Mouse (Mus musculus): Measurements from ENCODE around the gene Slc39a12. TPM values are rescaled to one million over a fixed set of nuclear protein-coding genes. Genes with fewer than 3 reads are reported as not detected.

Slc39a12 gene
- polyA plus RNA-seq, 1 experiment from 2014 or later: not detected

DNA sequence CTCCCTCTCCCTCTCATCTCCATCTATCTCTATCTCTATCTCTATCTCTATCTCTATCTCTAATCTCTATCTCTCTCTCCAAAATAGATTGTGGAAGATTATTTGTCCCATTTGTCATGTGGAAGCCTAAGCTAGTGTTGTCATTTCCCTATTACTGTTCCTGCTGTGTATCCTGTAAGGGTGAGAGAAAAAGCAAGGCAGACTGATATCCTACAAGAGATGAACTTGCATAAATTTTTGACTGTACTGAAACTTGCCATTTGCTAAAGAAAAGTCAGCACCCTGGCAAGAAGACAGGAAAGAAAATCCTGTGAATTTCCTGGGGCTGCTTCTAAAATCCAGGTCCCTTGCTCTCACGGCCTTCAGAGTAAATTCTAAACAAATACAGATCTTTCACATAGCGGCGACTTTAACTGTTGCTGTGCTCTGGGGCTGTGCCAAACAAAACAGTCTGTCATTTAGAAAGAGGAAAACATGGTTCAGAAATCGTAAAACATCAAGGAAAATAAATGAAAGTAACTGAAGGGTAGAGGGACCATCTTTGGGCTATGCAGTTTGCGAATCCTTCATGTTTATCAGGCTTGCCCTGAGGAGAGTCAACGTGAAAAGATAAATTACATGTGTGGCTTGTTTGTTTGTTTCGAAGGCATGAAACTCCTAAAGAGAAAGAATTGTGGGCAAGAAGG, 67.0 kb downstream of the Slc39a12 start:
- H3K9ac ChIP-seq (ENCODE audit: low read length): no peak overlapping the region
- H3K27me3 ChIP-seq (replicated peaks; ENCODE audit: control insufficient read depth, insufficient read depth, low read length): no peaks in the 10 kb centered on the region
- H3K4me3 ChIP-seq (ENCODE audit: low read depth, low read length): no peak overlapping the region
- no peak overlapping the region for H3K27ac ChIP-seq (ENCODE audit: low read depth)
- H3K36me3 ChIP-seq (ENCODE audit: control insufficient read depth, insufficient read depth, low read length): no peaks in the 10 kb centered on the region
- no peak for DNase-seq (ENCODE audit: low spot score)
- ATAC-seq (replicated peaks; ENCODE audit: low FRiP score, low TSS enrichment, low read depth): no peak
- no peaks in the 10 kb centered on the region for H3K4me1 ChIP-seq (replicated peaks; ENCODE audit: control insufficient read depth, insufficient read depth, low read length)
- H3K9me3 ChIP-seq (ENCODE audit: control insufficient read depth, low read length): no peaks in the 10 kb centered on the region
- 38% methylated on average over 7 of the region's 7 CpGs for WGBS
- no peak overlapping the region for H3K4me2 ChIP-seq (ENCODE audit: low read length)

DNA sequence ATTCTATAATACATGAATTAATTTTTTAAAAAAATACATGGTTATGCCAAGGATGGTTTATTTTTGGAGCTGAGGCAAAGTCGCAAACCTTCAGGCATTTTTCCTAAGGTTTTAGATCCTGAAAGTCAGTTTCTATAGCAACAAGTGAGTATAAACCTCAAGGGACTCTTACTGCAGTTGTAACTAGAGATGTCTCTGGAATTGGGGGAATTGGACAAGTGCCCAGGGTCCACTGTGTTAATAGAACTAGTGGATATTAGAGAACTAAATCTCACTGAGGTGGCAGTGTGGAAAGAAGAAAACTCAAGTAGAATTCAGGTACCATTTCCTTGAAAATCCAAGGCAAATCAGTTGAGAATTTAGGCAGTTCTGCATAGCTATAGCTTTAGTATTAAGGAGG, 76.3 kb downstream of the Slc39a12 start:
- Histone ChIP-seq H3K27ac (ENCODE audit: low read depth) (no peak overlapping the region), H3K9ac (ENCODE audit: low read length) (no peak overlapping the region), H3K9me3 (ENCODE audit: control insufficient read depth, low read length) (no peaks in the 10 kb centered on the region), H3K4me2 (ENCODE audit: low read length) (no peak overlapping the region), H3K27me3 (replicated peaks; ENCODE audit: control insufficient read depth, insufficient read depth, low read length) (no peaks in the 10 kb centered on the region), H3K36me3 (ENCODE audit: control insufficient read depth, insufficient read depth, low read length) (no peaks in the 10 kb centered on the region), H3K4me3 (ENCODE audit: low read depth, low read length) (no peak overlapping the region), H3K4me1 (replicated peaks; ENCODE audit: control insufficient read depth, insufficient read depth, low read length) (no peaks in the 10 kb centered on the region)
- DNase-seq (ENCODE audit: low spot score) (no peak), ATAC-seq (replicated peaks; ENCODE audit: low FRiP score, low TSS enrichment, low read depth) (no peak)
- WGBS: 36% methylated on average over 1 of the region's 1 CpGs

DNA sequence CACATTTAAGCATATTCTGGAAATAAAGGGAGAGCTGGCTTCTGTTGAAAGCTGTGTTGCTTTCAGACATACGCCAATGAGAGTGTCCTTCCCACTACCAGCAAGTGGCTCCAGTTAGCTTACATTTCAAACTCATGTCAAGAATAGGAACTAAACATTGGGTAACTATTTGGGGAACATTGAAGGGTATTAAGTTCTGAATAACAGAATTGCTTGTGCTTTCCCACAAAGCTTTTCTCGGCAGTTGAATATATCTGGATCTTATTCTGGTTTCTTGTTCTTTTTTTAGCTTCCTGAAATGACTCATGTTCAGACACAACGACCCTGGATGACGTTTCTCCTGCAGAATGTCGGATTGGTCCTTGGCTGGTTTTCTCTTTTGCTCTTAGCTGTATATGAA, 106.0 kb downstream of the Slc39a12 start:
- no peaks in the 10 kb centered on the region for H3K36me3 ChIP-seq (ENCODE audit: control insufficient read depth, insufficient read depth, low read length)
- H3K9ac ChIP-seq (ENCODE audit: low read length): no peak overlapping the region
- H3K4me2 ChIP-seq (ENCODE audit: low read length): no peak overlapping the region
- ATAC-seq (replicated peaks; ENCODE audit: low FRiP score, low TSS enrichment, low read depth) (no peak), DNase-seq (ENCODE audit: low spot score) (no peak)
- no peaks in the 10 kb centered on the region for H3K4me1 ChIP-seq (replicated peaks; ENCODE audit: control insufficient read depth, insufficient read depth, low read length)
- H3K27ac ChIP-seq (ENCODE audit: low read depth): no peak overlapping the region
- 64% methylated on average over 5 of the region's 5 CpGs for WGBS
- no peaks in the 10 kb centered on the region for H3K9me3 ChIP-seq (ENCODE audit: control insufficient read depth, low read length)
- H3K27me3 ChIP-seq (replicated peaks; ENCODE audit: control insufficient read depth, insufficient read depth, low read length): no peaks in the 10 kb centered on the region
- H3K4me3 ChIP-seq (ENCODE audit: low read depth, low read length): no peak overlapping the region

DNA sequence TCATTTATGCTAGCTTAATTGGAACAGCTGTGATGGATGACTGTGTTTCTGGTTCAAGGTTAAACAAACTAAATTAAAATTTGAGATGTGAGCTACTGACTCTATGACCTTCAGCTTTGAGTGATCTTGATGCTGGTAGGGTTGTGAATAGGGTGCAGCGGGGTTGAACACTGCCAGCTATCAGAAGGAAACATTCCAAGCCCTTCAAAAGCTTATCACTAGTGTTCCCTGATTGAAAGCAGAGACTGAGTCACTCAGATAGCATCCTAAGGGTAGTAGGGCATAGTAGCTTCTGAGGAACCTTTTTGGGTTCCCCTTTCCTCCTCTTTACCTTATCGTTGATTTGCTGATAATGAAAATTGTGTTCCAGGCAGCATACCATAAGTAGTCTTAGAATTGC, 108.0 kb downstream of the Slc39a12 start:
- H3K9ac ChIP-seq (ENCODE audit: low read length): no peak overlapping the region
- H3K4me1 ChIP-seq (replicated peaks; ENCODE audit: control insufficient read depth, insufficient read depth, low read length): no peaks in the 10 kb centered on the region
- H3K9me3 ChIP-seq (ENCODE audit: control insufficient read depth, low read length): no peaks in the 10 kb centered on the region
- H3K4me2 ChIP-seq (ENCODE audit: low read length): no peak overlapping the region
- no peaks in the 10 kb centered on the region for H3K27me3 ChIP-seq (replicated peaks; ENCODE audit: control insufficient read depth, insufficient read depth, low read length)
- no peak overlapping the region for H3K4me3 ChIP-seq (ENCODE audit: low read depth, low read length)
- no peak overlapping the region for H3K27ac ChIP-seq (ENCODE audit: low read depth)
- 53% methylated on average over 2 of the region's 2 CpGs for WGBS
- ATAC-seq (replicated peaks; ENCODE audit: low FRiP score, low TSS enrichment, low read depth): no peak
- no peak for DNase-seq (ENCODE audit: low spot score)
- no peaks in the 10 kb centered on the region for H3K36me3 ChIP-seq (ENCODE audit: control insufficient read depth, insufficient read depth, low read length)

DNA sequence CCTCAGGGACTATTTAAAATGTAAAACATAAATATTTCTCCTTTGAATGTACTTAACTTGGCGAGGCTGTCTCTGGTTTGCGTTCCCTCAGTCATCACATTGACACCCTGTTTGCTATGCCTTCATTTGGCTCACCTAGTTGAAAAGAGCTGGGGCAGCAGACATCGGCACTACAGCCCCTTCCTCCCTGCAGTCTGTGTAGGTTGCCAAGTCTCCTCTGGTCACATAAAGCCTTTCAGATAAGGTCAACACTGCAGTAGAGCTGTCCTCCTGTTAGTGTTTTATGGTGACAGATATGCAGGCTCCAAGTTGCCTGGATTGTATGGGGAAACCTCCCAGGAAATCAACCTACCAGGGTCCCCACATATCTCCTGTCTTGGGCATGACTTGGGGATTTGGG, 114.4 kb downstream of the Slc39a12 start:
- 10% methylated on average over 3 of the region's 3 CpGs for WGBS
- Histone ChIP-seq H3K9me3 (ENCODE audit: control insufficient read depth, low read length) (no peaks in the 10 kb centered on the region), H3K27me3 (replicated peaks; ENCODE audit: control insufficient read depth, insufficient read depth, low read length) (no peaks in the 10 kb centered on the region), H3K4me2 (ENCODE audit: low read length) (no peak overlapping the region), H3K36me3 (ENCODE audit: control insufficient read depth, insufficient read depth, low read length) (no peaks in the 10 kb centered on the region), H3K4me1 (replicated peaks; ENCODE audit: control insufficient read depth, insufficient read depth, low read length) (no peaks in the 10 kb centered on the region; the same call in 1 of the 2 replicates), H3K27ac (ENCODE audit: low read depth) (no peak overlapping the region), H3K9ac (ENCODE audit: low read length) (no peak overlapping the region), H3K4me3 (ENCODE audit: low read depth, low read length) (no peak overlapping the region)
- ATAC-seq (replicated peaks; ENCODE audit: low FRiP score, low TSS enrichment, low read depth) (no peak), DNase-seq (ENCODE audit: low spot score) (no peak)

DNA sequence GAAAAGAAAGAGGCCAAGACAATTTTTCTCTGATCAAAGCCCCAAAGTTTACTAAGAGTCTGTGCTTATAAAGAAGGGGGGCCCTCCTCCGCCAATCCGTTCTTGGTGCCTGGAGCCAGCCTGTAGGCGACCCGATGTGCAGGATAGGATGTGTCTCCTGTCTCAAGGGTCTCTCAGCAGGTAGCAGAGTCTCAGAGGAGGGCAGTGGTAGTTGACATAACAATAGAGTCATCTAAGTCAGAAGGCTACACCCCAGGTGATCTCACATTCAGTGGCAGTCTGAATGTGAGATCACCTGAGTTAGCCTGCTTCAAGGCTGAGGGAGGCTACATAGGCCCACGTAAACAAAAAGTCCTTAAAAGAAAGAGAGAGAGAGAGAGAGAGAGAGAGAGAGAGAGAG, 130.1 kb downstream of the Slc39a12 start:
- Histone ChIP-seq H3K9ac (ENCODE audit: low read length) (no peak overlapping the region), H3K27me3 (replicated peaks; ENCODE audit: control insufficient read depth, insufficient read depth, low read length) (no peaks in the 10 kb centered on the region), H3K4me1 (replicated peaks; ENCODE audit: control insufficient read depth, insufficient read depth, low read length) (no peaks in the 10 kb centered on the region), H3K36me3 (ENCODE audit: control insufficient read depth, insufficient read depth, low read length) (no peaks in the 10 kb centered on the region), H3K4me3 (ENCODE audit: low read depth, low read length) (no peak overlapping the region), H3K27ac (ENCODE audit: low read depth) (no peak overlapping the region), H3K4me2 (ENCODE audit: low read length) (no peak overlapping the region), H3K9me3 (ENCODE audit: control insufficient read depth, low read length) (0 out of 2 replicates have a peak, but pooled peaks cover 5% of the 10 kb centered on the region)
- DNase-seq (ENCODE audit: low spot score) (no peak), ATAC-seq (replicated peaks; ENCODE audit: low FRiP score, low TSS enrichment, low read depth) (no peak)
- 68% methylated on average over 5 of the region's 5 CpGs for WGBS

DNA sequence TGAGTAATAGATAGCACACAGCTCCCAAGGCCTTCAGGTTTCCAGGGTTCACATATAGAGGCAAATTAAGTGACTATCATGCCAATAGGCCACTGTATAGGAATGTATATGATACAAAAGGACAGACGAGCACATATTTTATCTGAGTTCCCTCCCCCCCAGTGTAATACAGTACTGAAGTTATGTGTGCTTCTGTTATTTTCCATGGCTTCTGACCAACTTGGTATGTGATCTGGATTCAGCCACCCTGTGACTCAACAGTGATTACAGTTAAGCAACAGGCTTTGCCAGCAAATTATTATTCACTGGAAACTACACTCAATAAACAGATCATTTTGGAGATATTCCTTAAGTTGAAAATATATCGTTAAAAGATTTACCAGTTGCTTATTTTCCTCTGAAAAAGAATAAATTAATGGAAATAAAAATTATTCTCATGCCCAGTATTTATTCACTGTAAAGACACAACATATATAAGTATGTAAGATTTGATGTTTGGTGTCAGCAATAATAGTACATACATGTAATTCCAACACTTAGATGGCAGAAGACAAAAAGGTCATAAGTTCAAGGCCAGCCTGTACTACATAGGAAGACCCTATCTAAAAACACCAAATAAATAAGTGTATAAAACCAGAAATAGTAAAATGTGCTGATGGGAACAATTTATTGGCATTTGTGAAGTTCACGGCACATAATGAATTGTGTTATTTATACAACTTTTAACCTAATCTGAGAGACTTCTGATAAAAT, 146.4 kb downstream of the Slc39a12 start:
- no peaks in the 10 kb centered on the region for H3K27me3 ChIP-seq (replicated peaks; ENCODE audit: control insufficient read depth, insufficient read depth, low read length)
- H3K27ac ChIP-seq (ENCODE audit: low read depth): no peak overlapping the region
- no peak overlapping the region for H3K4me2 ChIP-seq (ENCODE audit: low read length)
- no peak overlapping the region for H3K4me3 ChIP-seq (ENCODE audit: low read depth, low read length)
- no peak for ATAC-seq (replicated peaks; ENCODE audit: low FRiP score, low TSS enrichment, low read depth)
- no peaks in the 10 kb centered on the region for H3K9me3 ChIP-seq (ENCODE audit: control insufficient read depth, low read length)
- no peaks in the 10 kb centered on the region for H3K4me1 ChIP-seq (replicated peaks; ENCODE audit: control insufficient read depth, insufficient read depth, low read length)
- H3K9ac ChIP-seq (ENCODE audit: low read length): no peak overlapping the region
- no peaks in the 10 kb centered on the region for H3K36me3 ChIP-seq (ENCODE audit: control insufficient read depth, insufficient read depth, low read length)
- WGBS: 84% methylated on average over 3 of the region's 3 CpGs
- no peak for DNase-seq (ENCODE audit: low spot score)

DNA sequence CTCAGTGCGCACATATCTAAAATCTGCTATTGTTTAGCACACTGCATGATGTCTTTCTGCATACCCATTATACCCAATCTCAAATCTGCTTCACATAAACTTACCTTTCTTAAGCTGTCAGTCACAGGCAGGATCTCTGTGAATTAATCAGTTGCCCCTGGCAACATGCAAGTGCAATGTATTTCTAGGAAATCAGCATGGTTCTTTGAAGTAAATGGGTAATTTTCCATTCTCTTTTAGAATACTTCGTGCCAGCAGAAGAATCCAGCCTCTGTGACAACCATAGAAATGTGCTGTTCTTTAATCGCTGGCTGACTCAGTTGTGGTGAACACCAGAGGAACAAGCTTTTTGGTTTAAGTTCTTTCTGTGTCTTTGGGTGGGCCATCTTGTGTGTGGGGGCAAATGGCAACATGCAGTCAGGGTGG, 147.1 kb downstream of the Slc39a12 start:
- H3K27me3 ChIP-seq (replicated peaks; ENCODE audit: control insufficient read depth, insufficient read depth, low read length): no peaks in the 10 kb centered on the region
- H3K4me2 ChIP-seq (ENCODE audit: low read length): no peak overlapping the region
- ATAC-seq (replicated peaks; ENCODE audit: low FRiP score, low TSS enrichment, low read depth) (no peak), DNase-seq (ENCODE audit: low spot score) (no peak)
- H3K4me3 ChIP-seq (ENCODE audit: low read depth, low read length): no peak overlapping the region
- no peaks in the 10 kb centered on the region for H3K36me3 ChIP-seq (ENCODE audit: control insufficient read depth, insufficient read depth, low read length)
- no peaks in the 10 kb centered on the region for H3K4me1 ChIP-seq (replicated peaks; ENCODE audit: control insufficient read depth, insufficient read depth, low read length)
- H3K9me3 ChIP-seq (ENCODE audit: control insufficient read depth, low read length): no peaks in the 10 kb centered on the region
- H3K27ac ChIP-seq (ENCODE audit: low read depth): no peak overlapping the region
- 87% methylated on average over 3 of the region's 3 CpGs for whole genome bisulfite sequencing
- H3K9ac ChIP-seq (ENCODE audit: low read length): no peak overlapping the region

DNA sequence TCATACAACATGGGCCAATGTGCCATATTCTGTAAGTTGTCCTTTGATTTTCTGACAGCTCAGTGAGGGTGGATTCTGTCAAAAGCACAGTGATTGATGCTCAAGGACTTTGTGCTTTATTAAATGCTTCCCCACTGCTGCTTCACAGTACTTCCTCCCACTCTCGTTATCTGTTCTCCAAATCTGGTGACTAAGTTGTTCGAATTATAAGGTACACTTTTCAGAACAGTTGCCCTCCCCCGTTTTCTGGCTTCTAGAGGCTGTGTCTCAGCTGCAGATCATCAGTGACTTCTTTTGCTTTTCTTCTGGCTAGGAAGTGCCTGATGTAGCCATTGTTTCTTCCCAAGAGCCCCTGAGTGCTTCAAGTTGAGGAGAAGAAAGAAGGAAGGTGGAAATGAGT, 149.7 kb downstream of the Slc39a12 start:
- H3K27ac ChIP-seq (ENCODE audit: low read depth): no peak overlapping the region
- no peak overlapping the region for H3K9ac ChIP-seq (ENCODE audit: low read length)
- H3K36me3 ChIP-seq (ENCODE audit: control insufficient read depth, insufficient read depth, low read length): no peaks in the 10 kb centered on the region
- ATAC-seq (replicated peaks; ENCODE audit: low FRiP score, low TSS enrichment, low read depth) (no peak), DNase-seq (ENCODE audit: low spot score) (no peak)
- no peaks in the 10 kb centered on the region for H3K27me3 ChIP-seq (replicated peaks; ENCODE audit: control insufficient read depth, insufficient read depth, low read length)
- no peak overlapping the region for H3K4me2 ChIP-seq (ENCODE audit: low read length)
- H3K4me1 ChIP-seq (replicated peaks; ENCODE audit: control insufficient read depth, insufficient read depth, low read length): no peaks in the 10 kb centered on the region
- H3K9me3 ChIP-seq (ENCODE audit: control insufficient read depth, low read length): no peaks in the 10 kb centered on the region
- H3K4me3 ChIP-seq (ENCODE audit: low read depth, low read length): no peak overlapping the region
- WGBS: 64% methylated on average over 3 of the region's 3 CpGs

All from intestine, embryonic 14.5 days (tissue).